24 mouse cellular contexts compared by ENCODE assay signal in the genomic region with DNA sequence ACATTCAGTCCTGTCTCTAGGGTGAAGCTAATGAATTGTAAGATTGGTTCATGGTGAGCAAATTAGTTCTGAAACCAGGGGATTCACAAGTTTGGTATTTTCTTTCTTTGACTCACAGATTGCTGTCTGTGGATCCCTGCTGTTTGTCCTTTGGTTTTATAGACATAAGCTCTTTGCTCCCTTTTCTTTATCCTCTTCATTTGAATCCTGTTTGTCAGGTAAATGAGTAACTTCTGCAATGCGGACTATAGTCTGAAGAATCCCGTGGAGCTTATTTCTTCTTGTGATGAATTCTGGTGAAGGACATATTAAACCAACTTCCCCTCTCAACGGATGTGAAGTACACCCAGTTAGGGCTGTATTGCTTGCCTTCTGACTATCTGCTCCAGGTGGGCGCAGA.
DNase-seq lines count a peak whose midpoint lies in the region; ATAC-seq and TF ChIP-seq lines count a peak whose summit lies in the region.
"Had no signal": no experiment of that assay in that cellular context is flagged by ENCODE, and none has a peak within 500 bp of the region (broad histone marks: within the 10 kb centered on the region; RNA-seq: fewer than 3 reads in every experiment).

No protein-coding gene starts in this region.

- H3K4me2 ChIP-seq in kidney, embryonic 15.5 days = no peak overlapping the region
- peak overlapping the region; percentile 40; the same call in 1 of the 2 replicates for H3K4me2 ChIP-seq in CH12.LX (ENCODE audit: insufficient read depth, low read depth, poor library complexity, severe bottlenecking)
- H3K4me2 ChIP-seq: embryonic facial prominence, embryonic 12.5 days; embryonic facial prominence, embryonic 15.5 days; heart, embryonic 12.5 days; heart, embryonic 15.5 days; hindbrain, embryonic 13.5 days had no signal

- H3K9ac ChIP-seq in kidney, embryonic 15.5 days = no peak overlapping the region
- H3K9ac ChIP-seq in CH12.LX (ENCODE audit: insufficient read depth, low read depth) = no peak overlapping the region
- H3K9ac ChIP-seq: embryonic facial prominence, embryonic 12.5 days; embryonic facial prominence, embryonic 15.5 days; forebrain, postnatal 0 days; heart, embryonic 12.5 days; heart, embryonic 15.5 days; hindbrain, embryonic 13.5 days had no signal

- H3K27ac ChIP-seq in kidney, adult 2 months (ENCODE audit: insufficient read depth, low read depth, low read length) = peak overlapping the region; percentile 83
- H3K27ac ChIP-seq in kidney, embryonic 15.5 days = no peak overlapping the region
- no peak overlapping the region for H3K27ac ChIP-seq in CH12.LX (ENCODE audit: insufficient read depth, low read depth)
- H3K27ac ChIP-seq: embryonic facial prominence, embryonic 12.5 days; embryonic facial prominence, embryonic 15.5 days; heart, embryonic 15.5 days; hindbrain, embryonic 10.5 days; hindbrain, embryonic 13.5 days had no signal

- no peak overlapping the region for H3K4me3 ChIP-seq in kidney, adult 2 months (ENCODE audit: insufficient read depth, low read depth, low read length)
- no peak overlapping the region for H3K4me3 ChIP-seq in kidney, embryonic 15.5 days (replicated peaks)
- H3K4me3 ChIP-seq in CH12.LX (replicated peaks in 1 of 3; ENCODE audit: low read depth in 2 of 3, low read length in 2 of 3, poor library complexity in 1 of 3) = no peak overlapping the region
- H3K4me3 ChIP-seq: embryonic facial prominence, embryonic 12.5 days; embryonic facial prominence, embryonic 15.5 days; heart, embryonic 12.5 days; heart, embryonic 15.5 days; hindbrain, embryonic 10.5 days; hindbrain, embryonic 13.5 days had no signal

- no peak for TF ChIP-seq CTCF in kidney, adult 2 months (conservative IDR thresholded peaks at IDR 0.05; ENCODE audit: insufficient read depth, insufficient read length, low read depth, low read length)
- no peak for TF ChIP-seq CTCF in CH12.LX (conservative IDR thresholded peaks at IDR 0.05 in 1 of 2, IDR thresholded peaks at IDR 0.05 in 1 of 2; ENCODE audit: low read depth in 2 of 2, low read length in 2 of 2)

- no peak for TF ChIP-seq POLR2A in kidney, adult 2 months (IDR thresholded peaks at IDR 0.05; ENCODE audit: low read depth, low read length)
- TF ChIP-seq POLR2A in CH12.LX (IDR thresholded peaks at IDR 0.05; ENCODE audit: low read depth, low read length) = no peak

- no peak for ATAC-seq in kidney, embryonic 15.5 days (replicated peaks; ENCODE audit: low FRiP score)
- ATAC-seq in CD4-positive, CD25-positive, alpha-beta regulatory T cell, adult 4 months = no peak
- ATAC-seq: forebrain, embryonic 14.5 days; forebrain, postnatal 0 days; hindbrain, embryonic 16.5 days had no signal

- in situ Hi-C loops in CH12.LX (cut with MboI; ENCODE audit: low pct_ligation_motif_present, low pct_unique_long_range_greater_than_20kb, low sequenced_read_pairs) = no loop called here

- peak; percentile 63 for DNase-seq in kidney, adult 2 months
- DNase-seq in CH12.LX (ENCODE audit: extremely low read depth) (peak; percentile 49), R1 (ENCODE audit: low read depth, low spot score) (peak; percentile 41)
- no peak for DNase-seq in ovary, postnatal 36 days (ENCODE audit: low spot score)
- DNase-seq: adrenal gland, postnatal 10 days; adrenal gland, postnatal 36 days; cerebellum, adult 18-20 months; cerebellum, adult 9-10 months; cerebellum, postnatal 14 days; forebrain, postnatal 0 days; gastrocnemius, postnatal 25 days; heart, adult 18-20 months; heart, postnatal 10 days; heart, postnatal 36 days had no signal

- no peaks in the 10 kb centered on the region for H3K36me3 ChIP-seq in kidney, adult 2 months (ENCODE audit: control insufficient read depth, insufficient read depth, low read length)
- no peaks in the 10 kb centered on the region for H3K36me3 ChIP-seq in kidney, embryonic 15.5 days
- H3K36me3 ChIP-seq in CH12.LX (replicated peaks in 1 of 2; ENCODE audit: control insufficient read depth in 1 of 2, insufficient read depth in 1 of 2, low read length in 1 of 2) = no peaks in the 10 kb centered on the region
- H3K36me3 ChIP-seq: embryonic facial prominence, embryonic 12.5 days; embryonic facial prominence, embryonic 15.5 days; heart, embryonic 12.5 days; heart, embryonic 15.5 days; hindbrain, embryonic 10.5 days; hindbrain, embryonic 13.5 days had no signal

- dilution Hi-C loops in CH12.LX (cut with MboI; ENCODE audit: extremely low pct_ligation_motif_present, extremely low pct_unique_long_range_greater_than_20kb, low sequenced_read_pairs) = no loop called here

- H3K27me3 ChIP-seq in kidney, adult 2 months (replicated peaks; ENCODE audit: control insufficient read depth, insufficient read depth, low read length) = no peaks in the 10 kb centered on the region
- no peaks in the 10 kb centered on the region for H3K27me3 ChIP-seq in kidney, embryonic 15.5 days
- no peaks in the 10 kb centered on the region for H3K27me3 ChIP-seq in CH12.LX (replicated peaks)
- H3K27me3 ChIP-seq: embryonic facial prominence, embryonic 12.5 days; embryonic facial prominence, embryonic 15.5 days; heart, embryonic 12.5 days; heart, embryonic 15.5 days; hindbrain, embryonic 13.5 days had no signal

- peaks cover 11% of the 10 kb centered on the region; the same call in 1 of the 2 replicates for H3K4me1 ChIP-seq in kidney, adult 2 months (ENCODE audit: control insufficient read depth, insufficient read depth, low read length)
- H3K4me1 ChIP-seq in kidney, embryonic 15.5 days = 0 out of 2 replicates have a peak, but pooled peaks cover 4% of the 10 kb centered on the region
- H3K4me1 ChIP-seq in CH12.LX (ENCODE audit: control insufficient read depth in 1 of 2, insufficient read depth in 2 of 2) = peaks cover 4 to 30% of the 10 kb centered on the region in 2 experiments
- H3K4me1 ChIP-seq: embryonic facial prominence, embryonic 12.5 days; embryonic facial prominence, embryonic 15.5 days; heart, embryonic 12.5 days; heart, embryonic 15.5 days; hindbrain, embryonic 10.5 days; hindbrain, embryonic 13.5 days had no signal

- no peak for TF ChIP-seq EP300 in CH12.LX (IDR thresholded peaks at IDR 0.05; ENCODE audit: low read length)

- no peaks in the 10 kb centered on the region for H3K79me2 ChIP-seq in CH12.LX (replicated peaks; ENCODE audit: control insufficient read depth, extremely low read depth, insufficient read depth, poor library complexity, severe bottlenecking)

- TF ChIP-seq RAD21 in CH12.LX (IDR thresholded peaks at IDR 0.05; ENCODE audit: low read depth, low read length) = no peak; the same call in 1 of the 2 replicates

- no peaks in the 10 kb centered on the region for H3K9me3 ChIP-seq in kidney, embryonic 15.5 days (replicated peaks)
- no peaks in the 10 kb centered on the region for H3K9me3 ChIP-seq in CH12.LX (replicated peaks; ENCODE audit: low read length)
- H3K9me3 ChIP-seq: embryonic facial prominence, embryonic 12.5 days; embryonic facial prominence, embryonic 15.5 days; heart, embryonic 12.5 days; heart, embryonic 15.5 days; hindbrain, embryonic 10.5 days; hindbrain, embryonic 13.5 days had no signal

- WGBS in kidney, adult 2 months = 58% methylated on average over 4 of the region's 4 CpGs
- WGBS in kidney, embryonic 15.5 days = 86% methylated on average over 4 of the region's 4 CpGs

TF ChIP-seq in CH12.LX, 34 proteins besides CTCF, POLR2A, EP300 and RAD21:
- TF ChIP-seq RCOR1 (conservative IDR thresholded peaks at IDR 0.05; ENCODE audit: low read depth, low read length) = no peak
- peak; percentile 17; the same call in 1 of the 2 replicates for TF ChIP-seq MAZ (IDR thresholded peaks at IDR 0.05; ENCODE audit: low read depth, low read length)
